33 mouse cellular contexts compared by ENCODE assay signal in the genomic region with DNA sequence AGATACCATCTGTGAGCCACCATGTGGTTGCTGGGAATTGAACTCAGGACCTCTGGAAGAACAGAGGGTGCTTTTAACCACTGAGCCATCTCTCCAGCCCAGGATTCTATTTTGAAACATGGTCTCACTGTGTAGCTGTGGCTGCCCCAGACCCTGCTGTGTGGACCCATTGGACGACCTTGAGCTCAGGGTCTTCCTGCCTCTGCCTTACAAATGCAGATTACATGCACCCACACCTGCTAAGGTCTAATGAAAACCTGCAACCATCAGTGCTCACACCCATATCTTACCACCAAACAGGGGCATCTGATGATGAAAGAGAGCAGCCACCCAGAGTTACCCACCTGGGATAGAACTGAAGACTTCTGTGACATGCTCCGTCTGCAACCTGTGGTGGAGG. TPM values are rescaled to one million over a fixed set of nuclear protein-coding genes. Genes with fewer than 3 reads are reported as not detected.
DNase-seq lines count a peak whose midpoint lies in the region; ATAC-seq and TF ChIP-seq lines count a peak whose summit lies in the region.
"Had no signal": no experiment of that assay in that cellular context is flagged by ENCODE, and none has a peak within 500 bp of the region (broad histone marks: within the 10 kb centered on the region; RNA-seq: fewer than 3 reads in every experiment).

No protein-coding gene starts in this region.

- H3K9ac ChIP-seq in heart, adult 2 months (ENCODE audit: low read depth, low read length) = no peak overlapping the region
- H3K9ac ChIP-seq in heart, embryonic 11.5 days (ENCODE audit: low read depth, low read length) = no peak overlapping the region
- no peak overlapping the region for H3K9ac ChIP-seq in ES-E14 (ENCODE audit: insufficient read depth, low read depth, low read length, poor library complexity, severe bottlenecking)
- H3K9ac ChIP-seq: embryonic facial prominence, embryonic 13.5 days; forebrain, embryonic 12.5 days; forebrain, embryonic 15.5 days; hindbrain, embryonic 13.5 days; intestine, embryonic 15.5 days had no signal

- H3K27ac ChIP-seq in heart, adult 2 months = no peak overlapping the region
- H3K27ac ChIP-seq in heart, embryonic 11.5 days (ENCODE audit: low read depth, low read length) = no peak overlapping the region
- H3K27ac ChIP-seq in ES-E14 (ENCODE audit: insufficient read depth, low read depth, low read length, poor library complexity, severe bottlenecking) = peak overlapping the region; percentile 29; the same call in 1 of the 2 replicates
- H3K27ac ChIP-seq: embryonic facial prominence, embryonic 10.5 days; embryonic facial prominence, embryonic 13.5 days; forebrain, embryonic 12.5 days; heart, embryonic 10.5 days; hindbrain, embryonic 13.5 days; intestine, embryonic 15.5 days had no signal

- 91% methylated on average over 2 of the region's 2 CpGs for WGBS in heart, adult 2 months
- WGBS in heart, embryonic 11.5 days (ENCODE audit: insufficient replicate concordance) = 80% methylated on average over 2 of the region's 2 CpGs

- TF ChIP-seq POLR2A in heart, adult 2 months (IDR thresholded peaks at IDR 0.05; ENCODE audit: insufficient read depth, low read depth, low read length) = no peak

- no peak for TF ChIP-seq EP300 in heart, adult 2 months (IDR thresholded peaks at IDR 0.05; ENCODE audit: insufficient read depth, low read depth, low read length)

- ATAC-seq in heart, embryonic 11.5 days (replicated peaks; ENCODE audit: insufficient number of reproducible peaks, low FRiP score, low TSS enrichment) = no peak
- ATAC-seq: forebrain, embryonic 15.5 days; hindbrain, embryonic 16.5 days; Patski had no signal

- no peak for DNase-seq in heart, adult 2 months
- DNase-seq in ES-E14 (ENCODE audit: low read depth, low spot score) = no peak
- no peak for DNase-seq in right cerebral cortex, postnatal 14 days
- DNase-seq in cerebellum, adult 9-11 months = no peak
- DNase-seq: adrenal gland, postnatal 10 days; cerebellum, adult 11 months; cerebellum, adult 2 months; cerebellum, postnatal 36 days; embryo, embryonic 11 days; gastrocnemius, postnatal 25 days; heart, adult 18-20 months; kidney, adult 11 months had no signal

- in situ Hi-C loops in ES-E14 (cut with MboI; ENCODE audit: low sequenced_read_pairs in 2 of 2, unreplicated experiment in 2 of 2) = no loop called here

- no peaks in the 10 kb centered on the region for H3K4me1 ChIP-seq in heart, adult 2 months (ENCODE audit: control insufficient read depth, insufficient read depth, low read length)
- H3K4me1 ChIP-seq in heart, embryonic 11.5 days (ENCODE audit: control insufficient read depth, insufficient read depth, low read length) = no peaks in the 10 kb centered on the region; the same call in 1 of the 2 replicates
- peaks cover 83% of the 10 kb centered on the region for H3K4me1 ChIP-seq in E14TG2a.4 (replicated peaks; ENCODE audit: low read depth, low read length)
- peaks cover 5 to 31% of the 10 kb centered on the region in 2 experiments; a peak in 3 of 4 replicates for H3K4me1 ChIP-seq in ES-E14 (ENCODE audit: control insufficient read depth in 2 of 2, insufficient read depth in 2 of 2, low read length in 2 of 2, poor library complexity in 1 of 2)
- H3K4me1 ChIP-seq: embryonic facial prominence, embryonic 10.5 days; embryonic facial prominence, embryonic 13.5 days; forebrain, embryonic 12.5 days; forebrain, embryonic 15.5 days; hindbrain, embryonic 13.5 days; intestine, embryonic 15.5 days had no signal

- no peak overlapping the region for H3K4me3 ChIP-seq in heart, adult 2 months
- H3K4me3 ChIP-seq in heart, embryonic 11.5 days (ENCODE audit: low read depth, low read length) = no peak overlapping the region
- H3K4me3 ChIP-seq in E14TG2a.4 (replicated peaks; ENCODE audit: low read length) = 0 out of 2 replicates have a peak overlapping the region, but pooled peaks have one; percentile 0
- H3K4me3 ChIP-seq in ES-E14 (ENCODE audit: insufficient read depth in 1 of 2, low read depth in 1 of 2, low read length in 2 of 2, poor library complexity in 1 of 2, severe bottlenecking in 1 of 2) = no peak overlapping the region
- H3K4me3 ChIP-seq: embryonic facial prominence, embryonic 10.5 days; embryonic facial prominence, embryonic 13.5 days; erythroblast, embryonic 14.5 days; forebrain, embryonic 12.5 days; forebrain, embryonic 15.5 days; heart, embryonic 10.5 days; hindbrain, embryonic 13.5 days; intestine, embryonic 15.5 days had no signal

- intact Hi-C loops in heart, adult 2 months (cut with DNase I) = no loop called here

- H3K4me2 ChIP-seq in heart, embryonic 11.5 days = no peak overlapping the region
- H3K4me2 ChIP-seq: embryonic facial prominence, embryonic 13.5 days; forebrain, embryonic 12.5 days; forebrain, embryonic 15.5 days; hindbrain, embryonic 13.5 days; intestine, embryonic 15.5 days had no signal

- no peaks in the 10 kb centered on the region for H3K9me3 ChIP-seq in heart, embryonic 11.5 days (replicated peaks; ENCODE audit: control insufficient read depth, low read length)
- H3K9me3 ChIP-seq in E14TG2a.4 (ENCODE audit: low read length) (no peaks in the 10 kb centered on the region), ES-E14 (ENCODE audit: control insufficient read depth, insufficient read depth, low read depth, low read length) (no peaks in the 10 kb centered on the region)
- H3K9me3 ChIP-seq: embryonic facial prominence, embryonic 10.5 days; embryonic facial prominence, embryonic 13.5 days; forebrain, embryonic 12.5 days; forebrain, embryonic 15.5 days; G1E; heart, embryonic 10.5 days; hindbrain, embryonic 13.5 days; intestine, embryonic 15.5 days had no signal

- no peaks in the 10 kb centered on the region for H3K27me3 ChIP-seq in heart, adult 2 months (ENCODE audit: control insufficient read depth, insufficient read depth, low read length)
- H3K27me3 ChIP-seq in heart, embryonic 11.5 days (ENCODE audit: control insufficient read depth, insufficient read depth, low read length) = no peaks in the 10 kb centered on the region
- H3K27me3 ChIP-seq in E14TG2a.4 (ENCODE audit: insufficient read depth, low read length) = no peaks in the 10 kb centered on the region
- H3K27me3 ChIP-seq: embryonic facial prominence, embryonic 13.5 days; forebrain, embryonic 12.5 days; forebrain, embryonic 15.5 days; hindbrain, embryonic 13.5 days; intestine, embryonic 15.5 days; Patski had no signal

- no peaks in the 10 kb centered on the region for H3K79me2 ChIP-seq in heart, adult 2 months (replicated peaks; ENCODE audit: control insufficient read depth, insufficient read depth, low read length)

- TF ChIP-seq CTCF in heart, adult 2 months (IDR thresholded peaks at IDR 0.05) = peak; percentile 17; the same call in 1 of the 2 replicates
- TF ChIP-seq CTCF in E14TG2a.4 (conservative IDR thresholded peaks at IDR 0.05; ENCODE audit: low read length) = no peak

- no peaks in the 10 kb centered on the region for H3K36me3 ChIP-seq in heart, adult 2 months (ENCODE audit: control insufficient read depth, insufficient read depth, low read length)
- H3K36me3 ChIP-seq in heart, embryonic 11.5 days (ENCODE audit: control insufficient read depth, insufficient read depth, low read length) = peaks cover 31% of the 10 kb centered on the region
- peaks cover 97% of the 10 kb centered on the region for H3K36me3 ChIP-seq in E14TG2a.4 (ENCODE audit: insufficient read depth, low read length)
- peaks cover 31% of the 10 kb centered on the region for H3K36me3 ChIP-seq in ES-E14 (ENCODE audit: control insufficient read depth, insufficient read depth, low read length, poor library complexity, severe bottlenecking)

TF ChIP-seq in ES-E14, 5 proteins besides CTCF, POLR2A, EP300 and RAD21:
- TF ChIP-seq HCFC1 (IDR thresholded peaks at IDR 0.05; ENCODE audit: borderline replicate concordance, insufficient read depth, low read length) (no peak), ZNF384 (IDR thresholded peaks at IDR 0.05; ENCODE audit: low read depth, low read length) (no peak), CHD2 (IDR thresholded peaks at IDR 0.05; ENCODE audit: low read depth, low read length) (no peak), MAFK (IDR thresholded peaks at IDR 0.05; ENCODE audit: insufficient read depth, low read depth, low read length) (no peak), ZC3H11A (IDR thresholded peaks at IDR 0.05; ENCODE audit: borderline replicate concordance, low read depth, low read length) (no peak)

RNA-seq across cellular contexts. Expression of a gene that starts 15.7 kb away (rescaled TPM):
- total RNA-seq in heart, adult 2 months (2021) = 10 to 100 TPM; 15.2 to 18.3 TPM
- polyA plus RNA-seq in heart, adult 2 months (2012; rRNA removed) = 27.1 and 30.5 TPM in 2 replicates
- 39.1 and 42.4 TPM in 2 replicates for polyA plus RNA-seq in heart, embryonic 11.5 days (2014; fragmentation: Nextera tagmentation; extraction: Ambion mirVana)
- 42.5 and 66.6 TPM in 2 replicates for total RNA-seq in ES-E14 (2012; rRNA removed)

RNA-seq across cellular contexts. Expression of a gene that starts 18.7 kb away (rescaled TPM):
- total RNA-seq in heart, adult 2 months (2021) = 10 to 100 TPM; 17.2 to 19.1 TPM
- polyA plus RNA-seq in heart, adult 2 months (2012; rRNA removed) = 13.7 and 20.0 TPM in 2 replicates
- 10.5 and 16.3 TPM in 2 replicates for polyA plus RNA-seq in heart, embryonic 11.5 days (2014; fragmentation: Nextera tagmentation; extraction: Ambion mirVana)
- 20.7 and 25.7 TPM in 2 replicates for total RNA-seq in ES-E14 (2012; rRNA removed)

RNA-seq across cellular contexts. Expression of a gene that starts 18.8 kb away (rescaled TPM):
- 10 to 100 TPM; 28.8 to 29.1 TPM for total RNA-seq in heart, adult 2 months (2021)
- polyA plus RNA-seq in heart, adult 2 months (2012; rRNA removed) = 38.8 and 50.2 TPM in 2 replicates
- polyA plus RNA-seq in heart, embryonic 11.5 days (2014; fragmentation: Nextera tagmentation; extraction: Ambion mirVana) = 38.5 and 40.3 TPM in 2 replicates
- total RNA-seq in ES-E14 (2012; rRNA removed) = 34.7 and 34.8 TPM in 2 replicates

RNA-seq across cellular contexts. Expression of a gene that starts 24.3 kb away (rescaled TPM):
- not detected for total RNA-seq in heart, adult 2 months (2021)
- polyA plus RNA-seq in heart, adult 2 months (2012; rRNA removed) = 0.39 TPM in 1 of 2 replicates, not detected in the other
- polyA plus RNA-seq in heart, embryonic 11.5 days (2014; fragmentation: Nextera tagmentation; extraction: Ambion mirVana) = not detected in 2 replicates
- total RNA-seq in ES-E14 (2012; rRNA removed) = not detected in 2 replicates
- total RNA-seq: adrenal gland, postnatal 10 days; adrenal gland, postnatal 4 days; G1E; gastrocnemius, adult 8-10 months; gastrocnemius, postnatal 25 days; heart, adult 18-20 months; heart, postnatal 25 days; hematopoietic stem cell, adult 5-6 weeks had no signal
- polyA plus RNA-seq: activated CD4-positive, CD25-positive, alpha-beta regulatory T cell, adult 4 months; cerebellum, adult 2 months; cortical plate, adult 2 months; embryonic facial prominence, embryonic 10.5 days; embryonic facial prominence, embryonic 13.5 days; erythroblast, embryonic 14.5 days; forebrain, embryonic 12.5 days; forebrain, embryonic 15.5 days; G1E; heart, embryonic 10.5 days; heart, embryonic 14.5 days; heart, postnatal 0 days; hindbrain, embryonic 13.5 days; hindbrain, embryonic 16.5 days; intestine, embryonic 15.5 days; Patski had no signal
